Mouse (Mus musculus) spleen, postnatal 36 days (tissue): Measurements from ENCODE around the gene Slc31a2.
"Not testable (repeated sequence)": the region's sequence is repeated elsewhere in the genome, so short reads cannot be mapped to it uniquely, and the experiment has no call there.

Source experiments
- DNase-seq, 2 experiments: peaks; one replicate each; pipeline ENCODE4 v3.0.0; 2022; ENCODE audit warnings: low spot score in 2 of 2, mixed read lengths in 1 of 2

Slc31a2 gene

GRCm38 (mm10) chr4:62262276-62262675 lies at the start of gene Slc31a2:
Gene Slc31a2 (plus strand): TSS chr4:62262562.
- DNase-seq = no peak

GRCm38 (mm10) chr4:62213490-62213889 lies 48.9 kb upstream of the Slc31a2 start:
- DNase-seq = no peak

GRCm38 (mm10) chr4:62228391-62228790 lies 34.0 kb upstream of the Slc31a2 start:
- no peak for DNase-seq

- no peak for DNase-seq
Measured at GRCm38 (mm10) chr4:62229448-62229847, 32.9 kb upstream of the Slc31a2 start.

GRCm38 (mm10) chr4:62230153-62230552 lies 32.2 kb upstream of the Slc31a2 start:
- no peak for DNase-seq

GRCm38 (mm10) chr4:62230769-62231168 lies 31.6 kb upstream of the Slc31a2 start, which contains the start of gene Zfp37:
Gene Zfp37 (minus strand): TSS chr4:62231047.
- DNase-seq = no peak

- DNase-seq = no peak
Measured at GRCm38 (mm10) chr4:62240586-62240985, 21.8 kb upstream of the Slc31a2 start.

- peak; percentile 70 to 76 for DNase-seq
Measured at GRCm38 (mm10) chr4:62248328-62248727, 14.0 kb upstream of the Slc31a2 start.

GRCm38 (mm10) chr4:62250896-62251544 lies 11.3 kb upstream of the Slc31a2 start:
- no peak for DNase-seq

- no peak for DNase-seq
Measured at GRCm38 (mm10) chr4:62251776-62252175, 10.6 kb upstream of the Slc31a2 start.

- DNase-seq = no peak
Measured at GRCm38 (mm10) chr4:62254551-62254950, 7.8 kb upstream of the Slc31a2 start.

- DNase-seq = no peak
Measured at GRCm38 (mm10) chr4:62256931-62257330, 5.4 kb upstream of the Slc31a2 start.

- no peak for DNase-seq
Measured at GRCm38 (mm10) chr4:62263133-62263844, 927 bp downstream of the Slc31a2 start.

- DNase-seq = no peak
Measured at GRCm38 (mm10) chr4:62265154-62265836, 2.9 kb downstream of the Slc31a2 start.

GRCm38 (mm10) chr4:62266016-62266415 lies 3.7 kb downstream of the Slc31a2 start:
- not testable (repeated sequence) for DNase-seq

GRCm38 (mm10) chr4:62267101-62267500 lies 4.7 kb downstream of the Slc31a2 start:
- DNase-seq = no peak

- DNase-seq = no peak
Measured at GRCm38 (mm10) chr4:62272696-62273095, 10.3 kb downstream of the Slc31a2 start.

- no peak for DNase-seq
Measured at GRCm38 (mm10) chr4:62273916-62274315, 11.6 kb downstream of the Slc31a2 start.

- no peak for DNase-seq
Measured at GRCm38 (mm10) chr4:62274841-62275536, 12.6 kb downstream of the Slc31a2 start.

- DNase-seq = no peak
Measured at GRCm38 (mm10) chr4:62276642-62277041, 14.3 kb downstream of the Slc31a2 start.

GRCm38 (mm10) chr4:62277222-62277621 lies 14.9 kb downstream of the Slc31a2 start:
- DNase-seq = no peak

- DNase-seq = no peak
Measured at GRCm38 (mm10) chr4:62278081-62278480, 15.7 kb downstream of the Slc31a2 start.
